40 mouse cellular contexts compared by ENCODE assay signal in the genomic region with DNA sequence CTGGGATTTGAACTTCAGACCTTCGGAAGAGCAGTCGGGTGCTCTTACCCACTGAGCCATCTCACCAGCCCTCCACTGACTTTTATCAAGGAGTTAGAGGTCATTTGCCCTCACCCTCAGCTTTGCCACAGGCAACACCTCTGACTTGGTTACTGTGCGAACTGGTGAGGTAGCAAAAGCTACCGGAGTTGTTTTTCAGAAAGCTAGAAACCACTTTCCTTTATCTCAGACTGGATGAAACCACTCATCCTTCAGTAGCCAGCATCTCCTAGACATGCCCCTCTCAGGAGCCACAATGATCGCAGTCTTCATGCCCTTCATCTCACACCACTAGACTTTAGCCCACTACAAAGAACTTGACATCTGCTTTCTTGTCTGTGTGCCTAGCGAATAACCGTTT. TPM values are rescaled to one million over a fixed set of nuclear protein-coding genes. Genes with fewer than 3 reads are reported as not detected.
"Had no signal": no experiment of that assay in that cellular context is flagged by ENCODE, and none has a peak within 500 bp of the region (broad histone marks: within the 10 kb centered on the region; RNA-seq: fewer than 3 reads in every experiment).

No protein-coding gene starts in this region.

- DNase-seq: gastrocnemius, postnatal 14 days; gastrocnemius, postnatal 36 days; heart, adult 18-20 months; heart, postnatal 10 days; heart, postnatal 36 days; kidney, adult 11 months; kidney, adult 2 months; kidney, adult 9 months; kidney, postnatal 14 days; kidney, postnatal 36 days; layer of hippocampus, adult 9-11 months; layer of hippocampus, postnatal 36 days; liver; liver, embryonic 13.5 days had no signal

- H3K4me1 ChIP-seq: heart, embryonic 10.5 days; heart, embryonic 12.5 days; hindbrain, embryonic 13.5 days; hindbrain, embryonic 15.5 days; kidney, embryonic 15.5 days; limb, embryonic 12.5 days had no signal

- H3K4me3 ChIP-seq: heart, embryonic 10.5 days; heart, embryonic 12.5 days; hindbrain, embryonic 13.5 days; hindbrain, embryonic 15.5 days; kidney, embryonic 15.5 days; limb, embryonic 10.5 days; limb, embryonic 12.5 days; liver, embryonic 13.5 days had no signal

- H3K9me3 ChIP-seq: heart, embryonic 10.5 days; hindbrain, embryonic 13.5 days; hindbrain, embryonic 15.5 days; kidney, embryonic 15.5 days; limb, embryonic 10.5 days; liver, embryonic 13.5 days had no signal

- H3K27me3 ChIP-seq: heart, embryonic 12.5 days; hindbrain, embryonic 13.5 days; hindbrain, embryonic 15.5 days; kidney, embryonic 15.5 days; limb, embryonic 12.5 days; liver, embryonic 13.5 days had no signal

- H3K27ac ChIP-seq: heart, embryonic 10.5 days; hindbrain, embryonic 13.5 days; hindbrain, embryonic 15.5 days; hindbrain, postnatal 0 days; kidney, embryonic 15.5 days; kidney, postnatal 0 days; limb, embryonic 10.5 days; limb, embryonic 12.5 days; liver, embryonic 13.5 days had no signal

- H3K36me3 ChIP-seq: heart, embryonic 10.5 days; heart, embryonic 12.5 days; hindbrain, embryonic 13.5 days; hindbrain, embryonic 15.5 days; kidney, embryonic 15.5 days; limb, embryonic 10.5 days; limb, embryonic 12.5 days; liver, embryonic 13.5 days had no signal

- H3K9ac ChIP-seq: heart, embryonic 12.5 days; hindbrain, embryonic 13.5 days; hindbrain, embryonic 15.5 days; kidney, embryonic 15.5 days; limb, embryonic 12.5 days; liver, embryonic 13.5 days had no signal

RNA-seq across cellular contexts. Expression of a gene that starts 27.2 kb away (rescaled TPM):
- total RNA-seq: gastrocnemius, adult 18-20 months; gastrocnemius, adult 8-10 months; gastrocnemius, postnatal 14 days; gastrocnemius, postnatal 36 days; heart, adult 18-20 months; heart, adult 8-10 months; heart, postnatal 10 days; hematopoietic stem cell, adult 5-6 weeks; hindbrain, postnatal 0 days; layer of hippocampus, adult 18-20 months; layer of hippocampus, adult 8-10 months; layer of hippocampus, postnatal 14 days; layer of hippocampus, postnatal 36 days; left cerebral cortex, adult 18-20 months; left cerebral cortex, postnatal 14 days; left cerebral cortex, postnatal 36 days had no signal
- polyA plus RNA-seq: heart, embryonic 10.5 days; heart, embryonic 12.5 days; heart, embryonic 14.5 days; heart, embryonic 16.5 days; hindbrain, embryonic 11.5 days; hindbrain, embryonic 13.5 days; hindbrain, embryonic 15.5 days; intestine, embryonic 16.5 days; kidney, adult 2 months; large intestine, adult 2 months; limb, embryonic 10.5 days; limb, embryonic 12.5 days; limb, embryonic 14.5 days; liver, embryonic 11.5 days; liver, embryonic 13.5 days had no signal

RNA-seq across cellular contexts. Expression of a gene that starts 32.9 kb away (rescaled TPM):
- total RNA-seq: gastrocnemius, adult 18-20 months; gastrocnemius, postnatal 14 days; hematopoietic stem cell, adult 5-6 weeks; hindbrain, postnatal 0 days; layer of hippocampus, adult 18-20 months; layer of hippocampus, adult 8-10 months; layer of hippocampus, postnatal 14 days; layer of hippocampus, postnatal 36 days; left cerebral cortex, adult 18-20 months; left cerebral cortex, postnatal 14 days; left cerebral cortex, postnatal 36 days had no signal
- polyA plus RNA-seq: hindbrain, postnatal 0 days had no signal
